ENCODE assay signal across 21 mouse cellular contexts in the genomic region with DNA sequence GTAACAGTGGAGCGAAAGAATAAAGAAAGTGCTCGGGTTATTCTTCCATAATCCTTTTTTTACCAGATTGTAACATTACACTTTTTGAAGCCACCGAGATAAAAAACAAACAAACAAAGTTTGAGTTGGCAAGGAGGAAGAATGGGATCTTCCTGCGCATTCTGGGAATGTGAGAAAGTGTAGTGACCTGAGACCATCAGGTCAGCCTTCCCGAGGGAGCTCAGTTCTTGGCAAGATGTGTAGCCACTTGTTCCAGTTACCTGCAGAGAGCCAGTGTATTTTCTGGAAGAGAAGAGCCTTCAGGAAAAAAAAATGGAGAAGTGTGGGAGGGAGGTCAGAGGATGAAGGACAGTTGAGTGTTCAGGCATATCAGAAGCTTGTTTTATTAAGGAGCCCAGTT.
A peak's percentile ranks its signal among the peaks of the same experiment; 100 is the strongest.
DNase-seq lines count a peak whose midpoint lies in the region; ATAC-seq and TF ChIP-seq lines count a peak whose summit lies in the region.
"Had no signal": no experiment of that assay in that cellular context is flagged by ENCODE, and none has a peak within 500 bp of the region (broad histone marks: within the 10 kb centered on the region; RNA-seq: fewer than 3 reads in every experiment).

No protein-coding gene starts in this region.

- TF ChIP-seq CTCF in kidney, adult 2 months (conservative IDR thresholded peaks at IDR 0.05; ENCODE audit: insufficient read depth, insufficient read length, low read depth, low read length), result no peak

- ATAC-seq in kidney, embryonic 14.5 days (ENCODE audit: low FRiP score, low TSS enrichment), result no peak
- ATAC-seq in midbrain, embryonic 16.5 days, result no peak
- ATAC-seq: CD4-positive, CD25-positive, alpha-beta regulatory T cell, adult 4 months; inflammation-experienced regulatory T-cells, adult 6 months had no signal

- no peak overlapping the region for H3K27ac ChIP-seq in kidney, adult 2 months (ENCODE audit: insufficient read depth, low read depth, low read length)
- H3K27ac ChIP-seq in kidney, embryonic 14.5 days (ENCODE audit: low read depth, low read length), result no peak overlapping the region
- H3K27ac ChIP-seq in midbrain, embryonic 16.5 days (ENCODE audit: low read length), result no peak overlapping the region
- H3K27ac ChIP-seq: forebrain, embryonic 10.5 days; heart, embryonic 15.5 days; hindbrain, embryonic 14.5 days; midbrain, embryonic 10.5 days; neural tube, embryonic 15.5 days had no signal

- 43% methylated on average over 5 of the region's 5 CpGs for WGBS in kidney, adult 2 months
- 57% methylated on average over 5 of the region's 5 CpGs for WGBS in kidney, embryonic 14.5 days
- 81% methylated on average over 5 of the region's 5 CpGs for WGBS in midbrain, embryonic 16.5 days

- H3K9me3 ChIP-seq in kidney, embryonic 14.5 days (ENCODE audit: control insufficient read depth, low read length), result no peaks in the 10 kb centered on the region
- no peaks in the 10 kb centered on the region for H3K9me3 ChIP-seq in midbrain, embryonic 16.5 days (replicated peaks; ENCODE audit: control insufficient read depth, low read length, poor library complexity, severe bottlenecking)
- H3K9me3 ChIP-seq: forebrain, embryonic 10.5 days; heart, embryonic 15.5 days; midbrain, embryonic 10.5 days; neural tube, embryonic 15.5 days had no signal

- H3K36me3 ChIP-seq in kidney, adult 2 months (ENCODE audit: control insufficient read depth, insufficient read depth, low read length), result no peaks in the 10 kb centered on the region
- H3K36me3 ChIP-seq in kidney, embryonic 14.5 days (ENCODE audit: control insufficient read depth, insufficient read depth, low read length), result no peaks in the 10 kb centered on the region
- H3K36me3 ChIP-seq in midbrain, embryonic 16.5 days (ENCODE audit: control insufficient read depth, insufficient read depth, low read length), result no peaks in the 10 kb centered on the region
- H3K36me3 ChIP-seq: forebrain, embryonic 10.5 days; heart, embryonic 15.5 days; midbrain, embryonic 10.5 days; neural tube, embryonic 15.5 days had no signal

- no peaks in the 10 kb centered on the region for H3K4me1 ChIP-seq in kidney, adult 2 months (ENCODE audit: control insufficient read depth, insufficient read depth, low read length)
- no peaks in the 10 kb centered on the region for H3K4me1 ChIP-seq in kidney, embryonic 14.5 days (ENCODE audit: control insufficient read depth, insufficient read depth, low read length)
- no peaks in the 10 kb centered on the region for H3K4me1 ChIP-seq in midbrain, embryonic 16.5 days (ENCODE audit: control insufficient read depth, insufficient read depth, low read length)
- H3K4me1 ChIP-seq: forebrain, embryonic 10.5 days; heart, embryonic 15.5 days; midbrain, embryonic 10.5 days; neural tube, embryonic 15.5 days had no signal

- no peak overlapping the region for H3K9ac ChIP-seq in kidney, embryonic 14.5 days (ENCODE audit: low read depth, low read length)
- H3K9ac ChIP-seq in midbrain, embryonic 16.5 days (ENCODE audit: low read depth, low read length), result no peak overlapping the region
- H3K9ac ChIP-seq: heart, embryonic 15.5 days; hindbrain, embryonic 14.5 days; neural tube, embryonic 15.5 days had no signal

- H3K4me3 ChIP-seq in kidney, adult 2 months (ENCODE audit: insufficient read depth, low read depth, low read length), result no peak overlapping the region
- no peak overlapping the region for H3K4me3 ChIP-seq in kidney, embryonic 14.5 days (ENCODE audit: low read length)
- H3K4me3 ChIP-seq in midbrain, embryonic 16.5 days (ENCODE audit: low read depth, low read length), result no peak overlapping the region
- H3K4me3 ChIP-seq: forebrain, embryonic 10.5 days; heart, embryonic 15.5 days; midbrain, embryonic 10.5 days; neural tube, embryonic 15.5 days had no signal

- H3K27me3 ChIP-seq in kidney, adult 2 months (replicated peaks; ENCODE audit: control insufficient read depth, insufficient read depth, low read length), result no peaks in the 10 kb centered on the region
- H3K27me3 ChIP-seq in kidney, embryonic 14.5 days (ENCODE audit: control insufficient read depth, insufficient read depth, low read length), result no peaks in the 10 kb centered on the region
- H3K27me3 ChIP-seq in midbrain, embryonic 16.5 days (ENCODE audit: control insufficient read depth, insufficient read depth, low read depth, low read length), result no peaks in the 10 kb centered on the region
- H3K27me3 ChIP-seq: heart, embryonic 15.5 days; neural tube, embryonic 15.5 days had no signal

- DNase-seq in cerebellum, adult 11-12 months, result peak; percentile 7
- DNase-seq in cerebellum, adult 11 months, result no peak
- DNase-seq in kidney, adult 2 months, result peak; percentile 50
- peak; percentile 39 for DNase-seq in brain, adult 2 months (ENCODE audit: low read depth, low spot score)
- peak; percentile 68 to 84 for DNase-seq in cerebellum, postnatal 10 days
- DNase-seq in frontal cortex, adult 2 months (ENCODE audit: extremely low spot score in 1 of 2, low spot score in 1 of 2), result no peak
- DNase-seq: gastrocnemius, postnatal 36 days; heart, postnatal 4 days; lung, adult 18-20 months; lung, postnatal 10 days; thymus, adult 18-20 months had no signal

- no peak for TF ChIP-seq POLR2A in kidney, adult 2 months (IDR thresholded peaks at IDR 0.05; ENCODE audit: low read depth, low read length)

- H3K4me2 ChIP-seq in kidney, embryonic 14.5 days (replicated peaks; ENCODE audit: low read depth, low read length), result no peak overlapping the region
- no peak overlapping the region for H3K4me2 ChIP-seq in midbrain, embryonic 16.5 days (ENCODE audit: low read length)
- H3K4me2 ChIP-seq: heart, embryonic 15.5 days; hindbrain, embryonic 14.5 days; liver, embryonic 11.5 days; neural tube, embryonic 15.5 days had no signal

Comparison
In these comparisons a context has a peak if more than half of its experiments do, and no peak if none do; other contexts are left out.
1. DNase-seq: peak in cerebellum, adult 11-12 months (single experiment), kidney, adult 2 months (single experiment), brain, adult 2 months (single experiment) and cerebellum, postnatal 10 days (2 of 2); none in cerebellum, adult 11 months (single experiment) and frontal cortex, adult 2 months (0 of 2).